Mouse (Mus musculus): Measurements from ENCODE around the gene Tmem156. TPM values are rescaled to one million over a fixed set of nuclear protein-coding genes. Genes with fewer than 3 reads are reported as not detected.

Gene Tmem156
- total and polyA plus RNA-seq, 3 experiments = 2.6 to 4.1 TPM; not detected in 1

- peak overlapping the region; percentile 95 for H3K27ac ChIP-seq (ENCODE audit: control insufficient read depth, low read depth, low read length)
- TF ChIP-seq CHD2 (IDR thresholded peaks at IDR 0.05; ENCODE audit: low read length) (no peak; the same call in 1 of the 2 replicates), KAT2A (conservative IDR thresholded peaks at IDR 0.05; ENCODE audit: low read depth, low read length) (peak; percentile 29; the same call in 1 of the 2 replicates), CHD1 (IDR thresholded peaks at IDR 0.05; ENCODE audit: low read depth, low read length) (no peak), ELF1 (IDR thresholded peaks at IDR 0.05; ENCODE audit: low read depth, low read length) (peak; percentile 70), MEF2A (IDR thresholded peaks at IDR 0.05; ENCODE audit: extremely low read depth, insufficient replicate concordance, low read depth, low read length, poor library complexity, severe bottlenecking) (no peak), TBP (IDR thresholded peaks at IDR 0.05; ENCODE audit: low read depth, low read length) (peak; percentile 79), RAD21 (IDR thresholded peaks at IDR 0.05; ENCODE audit: low read depth, low read length) (no peak), CTCF (IDR thresholded peaks at IDR 0.05 in 2 of 3, conservative IDR thresholded peaks at IDR 0.05 in 1 of 3; ENCODE audit: control insufficient read depth in 1 of 3, insufficient read depth in 1 of 3, low read depth in 2 of 3, low read length in 3 of 3, poor library complexity in 1 of 3, severe bottlenecking in 1 of 3) (no peak), RCOR1 (IDR thresholded peaks at IDR 0.05; ENCODE audit: low read depth, low read length) (peak; percentile 95), GABPA (IDR thresholded peaks at IDR 0.05; ENCODE audit: low read depth, low read length) (no peak), SIN3A (IDR thresholded peaks at IDR 0.05; ENCODE audit: low read length) (peak; percentile 90), MYB (IDR thresholded peaks at IDR 0.05; ENCODE audit: low read depth, low read length) (no peak), TAL1 (IDR thresholded peaks at IDR 0.05; ENCODE audit: low read length) (no peak), UBTF (IDR thresholded peaks at IDR 0.05; ENCODE audit: borderline replicate concordance, insufficient read depth, low read depth, low read length) (no peak), NELFE (IDR thresholded peaks at IDR 0.05; ENCODE audit: low read depth, low read length) (peak; percentile 69), MXI1 (IDR thresholded peaks at IDR 0.05; ENCODE audit: low read depth, low read length) (peak; percentile 95), ZNF384 (IDR thresholded peaks at IDR 0.05; ENCODE audit: low read depth, low read length) (peak; percentile 99), E2F4 (IDR thresholded peaks at IDR 0.05; ENCODE audit: borderline replicate concordance, low read depth, low read length) (0 out of 2 replicates have a peak, but pooled peaks have one; percentile 32), JUND (IDR thresholded peaks at IDR 0.05; ENCODE audit: low read depth, low read length) (no peak), POLR2AphosphoS2 (IDR thresholded peaks at IDR 0.05; ENCODE audit: low read length) (peak; percentile 45; the same call in 1 of the 2 replicates), GATA1 (IDR thresholded peaks at IDR 0.05; ENCODE audit: low read depth, low read length) (peak; percentile 73), TCF12 (IDR thresholded peaks at IDR 0.05; ENCODE audit: low read depth, low read length) (peak; percentile 63; the same call in 1 of the 2 replicates), USF1 (IDR thresholded peaks at IDR 0.05; ENCODE audit: low read depth, low read length) (peak; percentile 59), ETS1 (IDR thresholded peaks at IDR 0.05; ENCODE audit: low read depth, low read length) (peak; percentile 82), POLR2AphosphoS5 (IDR thresholded peaks at IDR 0.05; ENCODE audit: borderline replicate concordance, low read depth, low read length) (no peak), EP300 (IDR thresholded peaks at IDR 0.05; ENCODE audit: low read depth in 1 of 2, low read length in 2 of 2) (peak; percentile 67 to 77), MYC (IDR thresholded peaks at IDR 0.05; ENCODE audit: low read depth, low read length) (peak; percentile 89), ZKSCAN1 (IDR thresholded peaks at IDR 0.05; ENCODE audit: low read depth, low read length) (peak; percentile 51; the same call in 1 of the 2 replicates), ZMIZ1 (IDR thresholded peaks at IDR 0.05; ENCODE audit: low read depth, low read length) (0 out of 2 replicates have a peak, but pooled peaks have one; percentile 40), HCFC1 (IDR thresholded peaks at IDR 0.05; ENCODE audit: low read depth, low read length) (peak; percentile 73), BHLHE40 (IDR thresholded peaks at IDR 0.05; ENCODE audit: borderline replicate concordance, low read depth, low read length) (peak; percentile 48; the same call in 1 of the 2 replicates), SMC3 (IDR thresholded peaks at IDR 0.05; ENCODE audit: low read depth, low read length) (no peak), POLR2A (IDR thresholded peaks at IDR 0.05; ENCODE audit: control insufficient read depth in 1 of 2, insufficient read depth in 1 of 2, low read depth in 1 of 2, low read length in 2 of 2, poor library complexity in 1 of 2) (peak in 1 of 2 experiments; percentile 64; a peak in 2 of 4 replicates), MAZ (IDR thresholded peaks at IDR 0.05; ENCODE audit: low read depth, low read length) (peak; percentile 60; the same call in 1 of the 2 replicates), USF2 (IDR thresholded peaks at IDR 0.05; ENCODE audit: borderline replicate concordance in 1 of 2, insufficient read depth in 1 of 2, low read depth in 1 of 2, low read length in 2 of 2) (no peak), ZC3H11A (IDR thresholded peaks at IDR 0.05; ENCODE audit: low read depth, low read length) (no peak)
These were observed 611 bp downstream of the Tmem156 start for GRCm38 (mm10) chr5:65091184-65091858.

More at GRCm38 (mm10) chr5:65091184-65091858, 611 bp downstream of the Tmem156 start:
- Histone ChIP-seq H3K4me3 (ENCODE audit: control insufficient read depth in 1 of 2, insufficient read depth in 1 of 2, low read depth in 2 of 2, low read length in 2 of 2) (peak overlapping the region; percentile 75 to 79), H3K9ac (ENCODE audit: control insufficient read depth, low read depth, low read length, poor library complexity, severe bottlenecking) (peak overlapping the region; percentile 76), H3K9me3 (replicated peaks; ENCODE audit: insufficient read depth, low read length) (no peaks in the 10 kb centered on the region), H3K4me1 (ENCODE audit: control insufficient read depth in 1 of 2, insufficient read depth in 2 of 2, low read length in 2 of 2) (peaks cover 11 to 20% of the 10 kb centered on the region in 2 experiments), H3K36me3 (ENCODE audit: control insufficient read depth in 1 of 2, insufficient read depth in 2 of 2, low read length in 2 of 2) (peaks cover 0 to 26% of the 10 kb centered on the region in 2 experiments; a peak in 2 of 4 replicates), H3K79me2 (ENCODE audit: control insufficient read depth, insufficient read depth, low read length, poor library complexity) (peaks cover 1% of the 10 kb centered on the region), H3K27me3 (ENCODE audit: control insufficient read depth in 1 of 2, insufficient read depth in 2 of 2, low read length in 2 of 2) (no peaks in the 10 kb centered on the region)
- peak; percentile 90 for DNase-seq (ENCODE audit: low read depth, low spot score)

Measured in MEL (cell line).